Mouse (Mus musculus): ENCODE results near the gene Tnfrsf25. TPM values are rescaled to one million over a fixed set of nuclear protein-coding genes. Genes with fewer than 3 reads are reported as not detected.
A peak's percentile ranks its signal among the peaks of the same experiment; 100 is the strongest.

Gene Tnfrsf25
- polyA plus RNA-seq, 1 experiment, result 4.0 TPM

GRCm38 (mm10) chr4:152129395-152129930, 13.7 kb downstream of the Tnfrsf25 start:
- no peak overlapping the region for H3K4me2 ChIP-seq (ENCODE audit: low read depth)
- peaks cover 69% of the 10 kb centered on the region for H3K27me3 ChIP-seq (ENCODE audit: control insufficient read depth, insufficient read depth, insufficient read length)
- TF ChIP-seq CEBPB (IDR thresholded peaks at IDR 0.05; ENCODE audit: insufficient read depth, poor library complexity, severe bottlenecking) (no peak), REST (IDR thresholded peaks at IDR 0.05; ENCODE audit: insufficient read depth, insufficient read length) (no peak), MAX (IDR thresholded peaks at IDR 0.05; ENCODE audit: low read depth) (no peak), TCF3 (IDR thresholded peaks at IDR 0.05; ENCODE audit: insufficient read length, low read depth) (no peak), POLR2A (IDR thresholded peaks at IDR 0.05; ENCODE audit: insufficient read length, low read depth) (no peak), USF1 (IDR thresholded peaks at IDR 0.05; ENCODE audit: low read depth) (no peak), MYOD1 (IDR thresholded peaks at IDR 0.05; ENCODE audit: control insufficient read depth in 1 of 3, insufficient read length in 2 of 3, low read depth in 2 of 3) (no peak), MYOG (IDR thresholded peaks at IDR 0.05; ENCODE audit: control insufficient read depth in 1 of 3, insufficient read depth in 1 of 3, insufficient read length in 2 of 3, low read depth in 2 of 3) (no peak), TCF12 (IDR thresholded peaks at IDR 0.05; ENCODE audit: insufficient read depth, poor library complexity, severe bottlenecking) (no peak), SRF (IDR thresholded peaks at IDR 0.05; ENCODE audit: control insufficient read depth, insufficient read length, low read depth) (no peak), POLR2AphosphoS2 (IDR thresholded peaks at IDR 0.05; ENCODE audit: insufficient read length, low read depth) (no peak), E2F4 (IDR thresholded peaks at IDR 0.05; ENCODE audit: insufficient read depth) (no peak)
- H3K4me3 ChIP-seq, result no peak overlapping the region
- no peak overlapping the region for H3ac ChIP-seq (ENCODE audit: control insufficient read depth, insufficient read length)
- no peaks in the 10 kb centered on the region for H3K79me2 ChIP-seq (ENCODE audit: control insufficient read depth, insufficient read depth)
- no peaks in the 10 kb centered on the region for H3K36me3 ChIP-seq (ENCODE audit: control insufficient read depth, insufficient read depth)

- Histone ChIP-seq H3K4me2 (ENCODE audit: low read depth) (peak overlapping the region; percentile 67), H3K36me3 (ENCODE audit: control insufficient read depth, insufficient read depth) (no peaks in the 10 kb centered on the region), H3K4me3 (no peak overlapping the region), H3K79me2 (ENCODE audit: control insufficient read depth, insufficient read depth) (no peaks in the 10 kb centered on the region), H3ac (ENCODE audit: control insufficient read depth, insufficient read length) (peak overlapping the region; percentile 29), H3K27me3 (ENCODE audit: control insufficient read depth, insufficient read depth, insufficient read length) (peaks cover 53% of the 10 kb centered on the region)
- TF ChIP-seq CEBPB (IDR thresholded peaks at IDR 0.05; ENCODE audit: insufficient read depth, poor library complexity, severe bottlenecking) (no peak), MYOD1 (IDR thresholded peaks at IDR 0.05; ENCODE audit: control insufficient read depth in 1 of 3, insufficient read length in 2 of 3, low read depth in 2 of 3) (peak in 1 of 3 experiments; percentile 1), TCF12 (IDR thresholded peaks at IDR 0.05; ENCODE audit: insufficient read depth, poor library complexity, severe bottlenecking) (no peak)
Measured at GRCm38 (mm10) chr4:152130771-152131653, 15.3 kb downstream of the Tnfrsf25 start.

GRCm38 (mm10) chr4:152131809-152132771, 16.4 kb downstream of the Tnfrsf25 start:
- TF ChIP-seq MYOG (IDR thresholded peaks at IDR 0.05; ENCODE audit: control insufficient read depth in 1 of 3, insufficient read depth in 1 of 3, insufficient read length in 2 of 3, low read depth in 2 of 3) (peak in 2 of 3 experiments; percentile 1 to 16), MYOD1 (IDR thresholded peaks at IDR 0.05; ENCODE audit: control insufficient read depth in 1 of 3, insufficient read length in 2 of 3, low read depth in 2 of 3) (peak in 1 of 3 experiments; percentile 25), POLR2AphosphoS2 (IDR thresholded peaks at IDR 0.05; ENCODE audit: insufficient read length, low read depth) (no peak)
- Histone ChIP-seq H3K27me3 (ENCODE audit: control insufficient read depth, insufficient read depth, insufficient read length) (peaks cover 42% of the 10 kb centered on the region), H3K36me3 (ENCODE audit: control insufficient read depth, insufficient read depth) (no peaks in the 10 kb centered on the region), H3K4me2 (ENCODE audit: low read depth) (peak overlapping the region; percentile 67), H3ac (ENCODE audit: control insufficient read depth, insufficient read length) (no peak overlapping the region), H3K79me2 (ENCODE audit: control insufficient read depth, insufficient read depth) (no peaks in the 10 kb centered on the region), H3K4me3 (no peak overlapping the region)

- Histone ChIP-seq H3ac (ENCODE audit: control insufficient read depth, insufficient read length) (no peak overlapping the region), H3K4me2 (ENCODE audit: low read depth) (no peak overlapping the region), H3K79me2 (ENCODE audit: control insufficient read depth, insufficient read depth) (no peaks in the 10 kb centered on the region), H3K27me3 (ENCODE audit: control insufficient read depth, insufficient read depth, insufficient read length) (peaks cover 38% of the 10 kb centered on the region), H3K36me3 (ENCODE audit: control insufficient read depth, insufficient read depth) (no peaks in the 10 kb centered on the region), H3K4me3 (no peak overlapping the region)
- TF ChIP-seq POLR2A (IDR thresholded peaks at IDR 0.05; ENCODE audit: insufficient read length, low read depth) (no peak), E2F4 (IDR thresholded peaks at IDR 0.05; ENCODE audit: insufficient read depth) (no peak), MYOD1 (IDR thresholded peaks at IDR 0.05; ENCODE audit: control insufficient read depth in 1 of 3, insufficient read length in 2 of 3, low read depth in 2 of 3) (no peak), USF1 (IDR thresholded peaks at IDR 0.05; ENCODE audit: low read depth) (no peak)
Measured at GRCm38 (mm10) chr4:152132772-152133169, 17.0 kb downstream of the Tnfrsf25 start.

GRCm38 (mm10) chr4:152133213-152133612, 17.5 kb downstream of the Tnfrsf25 start:
- Histone ChIP-seq H3ac (ENCODE audit: control insufficient read depth, insufficient read length) (no peak overlapping the region), H3K27me3 (ENCODE audit: control insufficient read depth, insufficient read depth, insufficient read length) (peaks cover 33% of the 10 kb centered on the region), H3K4me2 (ENCODE audit: low read depth) (no peak overlapping the region), H3K4me3 (no peak overlapping the region), H3K36me3 (ENCODE audit: control insufficient read depth, insufficient read depth) (no peaks in the 10 kb centered on the region), H3K79me2 (ENCODE audit: control insufficient read depth, insufficient read depth) (no peaks in the 10 kb centered on the region)
- no peak for TF ChIP-seq POLR2A (IDR thresholded peaks at IDR 0.05; ENCODE audit: insufficient read length, low read depth)
- TF ChIP-seq TCF3 (IDR thresholded peaks at IDR 0.05; ENCODE audit: insufficient read length, low read depth), result no peak
- TF ChIP-seq REST (IDR thresholded peaks at IDR 0.05; ENCODE audit: insufficient read depth, insufficient read length), result no peak
- no peak for TF ChIP-seq TCF12 (IDR thresholded peaks at IDR 0.05; ENCODE audit: insufficient read depth, poor library complexity, severe bottlenecking)
- no peak for TF ChIP-seq SRF (IDR thresholded peaks at IDR 0.05; ENCODE audit: control insufficient read depth, insufficient read length, low read depth)
- no peak for TF ChIP-seq MYOD1 (IDR thresholded peaks at IDR 0.05; ENCODE audit: control insufficient read depth in 1 of 3, insufficient read length in 2 of 3, low read depth in 2 of 3)
- TF ChIP-seq E2F4 (IDR thresholded peaks at IDR 0.05; ENCODE audit: insufficient read depth), result no peak
- TF ChIP-seq POLR2AphosphoS2 (IDR thresholded peaks at IDR 0.05; ENCODE audit: insufficient read length, low read depth), result no peak
- no peak for TF ChIP-seq MAX (IDR thresholded peaks at IDR 0.05; ENCODE audit: low read depth)

All from myocyte (in vitro differentiated cells).